Mouse (Mus musculus) urinary bladder, postnatal 25 days (tissue): ENCODE data around the gene Olfr955.

ENCODE experiments used
- DNase-seq: peaks from one replicate; pipeline ENCODE4 v3.0.0; 2022; ENCODE audit warnings: low spot score

Olfr955 gene

GRCm38 (mm10) chr9:39471844-39472243 lies at the start of gene Olfr955:
TSS of gene Olfr955 (minus strand) at chr9:39471944.
- DNase-seq: no peak

- DNase-seq: no peak
Observed at GRCm38 (mm10) chr9:39518595-39518994, 46.9 kb upstream of the Olfr955 start.

GRCm38 (mm10) chr9:39515531-39515930 lies 43.8 kb upstream of the Olfr955 start, which contains the start of gene Olfr957:
TSS of gene Olfr957 (minus strand) at chr9:39515809.
- no peak for DNase-seq

GRCm38 (mm10) chr9:39509412-39509811 lies 37.7 kb upstream of the Olfr955 start:
- DNase-seq: no peak

GRCm38 (mm10) chr9:39508998-39509397 lies 37.3 kb upstream of the Olfr955 start:
- peak; percentile 35 for DNase-seq

- no peak for DNase-seq
Observed at GRCm38 (mm10) chr9:39493895-39494294, 22.2 kb upstream of the Olfr955 start, which contains the start of gene Olfr44. TSS of gene Olfr44 (minus strand) at chr9:39493995.

GRCm38 (mm10) chr9:39456401-39456800 lies 15.3 kb downstream of the Olfr955 start, which contains the start of gene Olfr954:
TSS of gene Olfr954 (plus strand) at chr9:39456701.
- DNase-seq: no peak

GRCm38 (mm10) chr9:39427048-39427447 lies 44.7 kb downstream of the Olfr955 start, which contains the start of gene Olfr952:
TSS of gene Olfr952 (minus strand) at chr9:39427148.
- DNase-seq: no peak
